Mouse (Mus musculus): ENCODE measurements around the gene Cyb5b. TPM values are rescaled to one million over a fixed set of nuclear protein-coding genes. Genes with fewer than 3 reads are reported as not detected.

The Cyb5b gene
- polyA plus RNA-seq, 1 experiment from 2014 or later: 116 TPM

GRCm38 (mm10) chr8:107158890-107159289 is 8.4 kb downstream of the Cyb5b start:
- TF ChIP-seq CTCF (IDR thresholded peaks at IDR 0.05; ENCODE audit: low read depth): no peak
- H3K4me1 ChIP-seq (replicated peaks; ENCODE audit: insufficient read depth, low read length): no peaks in the 10 kb centered on the region
- H3K4me2 ChIP-seq (ENCODE audit: low read length): no peak overlapping the region
- H3K36me3 ChIP-seq (ENCODE audit: insufficient read depth, low read length): peaks cover 13% of the 10 kb centered on the region
- H3K27me3 ChIP-seq (ENCODE audit: insufficient read depth, low read length): no peaks in the 10 kb centered on the region
- no peaks in the 10 kb centered on the region for H3K9me3 ChIP-seq (replicated peaks; ENCODE audit: low read length)
- ATAC-seq (replicated peaks; ENCODE audit: low FRiP score, low read depth): no peak
- no peak overlapping the region for H3K9ac ChIP-seq (ENCODE audit: low read depth, low read length)
- H3K4me3 ChIP-seq (replicated peaks; ENCODE audit: low read depth, low read length): no peak overlapping the region
- no peak overlapping the region for H3K27ac ChIP-seq
- DNase-seq (ENCODE audit: low spot score): no peak

DNA sequence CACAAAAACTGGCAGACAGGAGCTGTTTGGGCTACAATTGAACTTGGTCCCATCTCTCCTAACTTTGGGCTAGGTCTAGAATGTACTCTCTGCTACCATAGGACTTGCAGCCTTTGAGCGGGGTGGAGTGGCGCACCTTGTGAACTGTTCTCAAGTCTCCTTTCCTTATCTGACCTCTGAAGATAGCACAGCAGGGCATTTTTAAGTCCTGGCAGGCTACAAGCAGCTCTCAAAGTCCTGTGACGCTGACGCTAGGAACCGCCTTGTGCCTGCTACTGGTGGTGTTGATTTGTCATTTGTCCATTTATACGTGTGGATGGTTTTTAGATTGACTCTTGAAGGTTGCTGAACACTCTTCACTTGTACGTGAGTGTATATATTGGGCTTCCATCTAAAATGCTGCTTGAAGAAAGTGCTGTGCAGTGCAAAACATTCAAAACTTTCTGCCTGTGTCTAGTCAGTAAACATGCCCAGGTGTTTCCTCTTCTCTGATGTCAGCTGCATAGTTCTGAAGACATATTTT is 13.9 kb downstream of the Cyb5b start:
- 84% methylated on average over 7 of the region's 7 CpGs for WGBS
- Histone ChIP-seq H3K9ac (ENCODE audit: low read depth, low read length) (0 out of 2 replicates have a peak overlapping the region, but pooled peaks have one; percentile 8), H3K27me3 (ENCODE audit: insufficient read depth, low read length) (no peaks in the 10 kb centered on the region), H3K4me2 (ENCODE audit: low read length) (no peak overlapping the region), H3K9me3 (replicated peaks; ENCODE audit: low read length) (no peaks in the 10 kb centered on the region), H3K27ac (peak overlapping the region; percentile 64), H3K4me1 (replicated peaks; ENCODE audit: insufficient read depth, low read length) (no peaks in the 10 kb centered on the region), H3K36me3 (ENCODE audit: insufficient read depth, low read length) (peaks cover 12% of the 10 kb centered on the region; the same call in 1 of the 2 replicates), H3K4me3 (replicated peaks; ENCODE audit: low read depth, low read length) (no peak overlapping the region)
- peak; percentile 34 for DNase-seq (ENCODE audit: low spot score)
- no peak for ATAC-seq (replicated peaks; ENCODE audit: low FRiP score, low read depth)
- TF ChIP-seq CTCF (IDR thresholded peaks at IDR 0.05; ENCODE audit: low read depth): no peak

DNA sequence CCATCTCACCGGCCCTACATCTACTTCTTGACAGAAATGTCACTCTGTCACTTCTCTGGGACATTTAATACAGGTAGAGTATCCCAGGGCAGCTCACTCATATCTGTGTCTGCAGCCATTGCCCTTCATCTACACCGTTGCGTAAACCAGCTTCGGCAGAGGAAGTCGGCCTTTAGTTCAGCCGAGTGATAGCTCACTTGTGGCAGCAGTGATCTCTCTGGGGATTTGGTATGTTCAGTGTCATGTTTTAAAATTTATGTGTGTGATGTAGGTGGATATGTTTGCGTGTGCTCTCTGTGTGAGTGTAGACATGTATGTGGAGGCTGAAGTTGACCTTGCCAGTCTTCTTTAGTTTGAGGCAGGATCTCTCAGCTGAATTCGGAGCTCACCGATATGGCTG is 15.3 kb downstream of the Cyb5b start:
- no peak for DNase-seq (ENCODE audit: low spot score)
- Histone ChIP-seq H3K27me3 (ENCODE audit: insufficient read depth, low read length) (no peaks in the 10 kb centered on the region), H3K9me3 (replicated peaks; ENCODE audit: low read length) (no peaks in the 10 kb centered on the region), H3K9ac (ENCODE audit: low read depth, low read length) (no peak overlapping the region), H3K4me3 (replicated peaks; ENCODE audit: low read depth, low read length) (no peak overlapping the region), H3K27ac (no peak overlapping the region), H3K36me3 (ENCODE audit: insufficient read depth, low read length) (peaks cover 25% of the 10 kb centered on the region), H3K4me2 (ENCODE audit: low read length) (no peak overlapping the region), H3K4me1 (replicated peaks; ENCODE audit: insufficient read depth, low read length) (no peaks in the 10 kb centered on the region)
- 86% methylated on average over 9 of the region's 9 CpGs for WGBS
- ATAC-seq (replicated peaks; ENCODE audit: low FRiP score, low read depth): no peak
- no peak for TF ChIP-seq CTCF (IDR thresholded peaks at IDR 0.05; ENCODE audit: low read depth)

GRCm38 (mm10) chr8:107167848-107168247 is 17.4 kb downstream of the Cyb5b start:
- no peak for TF ChIP-seq CTCF (IDR thresholded peaks at IDR 0.05; ENCODE audit: low read depth)
- no peak for ATAC-seq (replicated peaks; ENCODE audit: low FRiP score, low read depth)
- no peak overlapping the region for H3K4me2 ChIP-seq (ENCODE audit: low read length)

GRCm38 (mm10) chr8:107172152-107172551 is 21.7 kb downstream of the Cyb5b start:
- DNase-seq (ENCODE audit: low spot score): peak; percentile 22
- Histone ChIP-seq H3K4me3 (replicated peaks; ENCODE audit: low read depth, low read length) (no peak overlapping the region), H3K27me3 (ENCODE audit: insufficient read depth, low read length) (no peaks in the 10 kb centered on the region), H3K36me3 (ENCODE audit: insufficient read depth, low read length) (peaks cover 50% of the 10 kb centered on the region), H3K27ac (0 out of 2 replicates have a peak overlapping the region, but pooled peaks have one; percentile 8), H3K4me2 (ENCODE audit: low read length) (no peak overlapping the region), H3K9me3 (replicated peaks; ENCODE audit: low read length) (no peaks in the 10 kb centered on the region), H3K4me1 (replicated peaks; ENCODE audit: insufficient read depth, low read length) (no peaks in the 10 kb centered on the region), H3K9ac (ENCODE audit: low read depth, low read length) (no peak overlapping the region)
- TF ChIP-seq CTCF (IDR thresholded peaks at IDR 0.05; ENCODE audit: low read depth): no peak
- ATAC-seq (replicated peaks; ENCODE audit: low FRiP score, low read depth): no peak
- WGBS: 71% methylated on average over 8 of the region's 8 CpGs

More at GRCm38 (mm10) chr8:107167848-107168247, 17.4 kb downstream of the Cyb5b start:
- H3K27ac ChIP-seq: no peak overlapping the region
- H3K36me3 ChIP-seq (ENCODE audit: insufficient read depth, low read length): peaks cover 30% of the 10 kb centered on the region
- H3K27me3 ChIP-seq (ENCODE audit: insufficient read depth, low read length): no peaks in the 10 kb centered on the region
- H3K9me3 ChIP-seq (replicated peaks; ENCODE audit: low read length): no peaks in the 10 kb centered on the region
- no peak overlapping the region for H3K9ac ChIP-seq (ENCODE audit: low read depth, low read length)
- H3K4me3 ChIP-seq (replicated peaks; ENCODE audit: low read depth, low read length): no peak overlapping the region
- WGBS: 76% methylated on average over 5 of the region's 5 CpGs
- H3K4me1 ChIP-seq (replicated peaks; ENCODE audit: insufficient read depth, low read length): no peaks in the 10 kb centered on the region
- DNase-seq (ENCODE audit: low spot score): no peak

GRCm38 (mm10) chr8:107172969-107173645 is 22.7 kb downstream of the Cyb5b start:
- no peak for DNase-seq (ENCODE audit: low spot score)
- Histone ChIP-seq H3K27ac (no peak overlapping the region), H3K4me3 (replicated peaks; ENCODE audit: low read depth, low read length) (no peak overlapping the region), H3K27me3 (ENCODE audit: insufficient read depth, low read length) (no peaks in the 10 kb centered on the region), H3K4me1 (replicated peaks; ENCODE audit: insufficient read depth, low read length) (no peaks in the 10 kb centered on the region), H3K9me3 (replicated peaks; ENCODE audit: low read length) (no peaks in the 10 kb centered on the region), H3K4me2 (ENCODE audit: low read length) (no peak overlapping the region), H3K36me3 (ENCODE audit: insufficient read depth, low read length) (peaks cover 54% of the 10 kb centered on the region), H3K9ac (ENCODE audit: low read depth, low read length) (no peak overlapping the region)
- no peak for TF ChIP-seq CTCF (IDR thresholded peaks at IDR 0.05; ENCODE audit: low read depth)
- ATAC-seq (replicated peaks; ENCODE audit: low FRiP score, low read depth): no peak
- WGBS: 74% methylated on average over 9 of the region's 9 CpGs

Data from kidney, postnatal 0 days (tissue).